ENCODE assay signal across 10 mouse cellular contexts in the genomic region with DNA sequence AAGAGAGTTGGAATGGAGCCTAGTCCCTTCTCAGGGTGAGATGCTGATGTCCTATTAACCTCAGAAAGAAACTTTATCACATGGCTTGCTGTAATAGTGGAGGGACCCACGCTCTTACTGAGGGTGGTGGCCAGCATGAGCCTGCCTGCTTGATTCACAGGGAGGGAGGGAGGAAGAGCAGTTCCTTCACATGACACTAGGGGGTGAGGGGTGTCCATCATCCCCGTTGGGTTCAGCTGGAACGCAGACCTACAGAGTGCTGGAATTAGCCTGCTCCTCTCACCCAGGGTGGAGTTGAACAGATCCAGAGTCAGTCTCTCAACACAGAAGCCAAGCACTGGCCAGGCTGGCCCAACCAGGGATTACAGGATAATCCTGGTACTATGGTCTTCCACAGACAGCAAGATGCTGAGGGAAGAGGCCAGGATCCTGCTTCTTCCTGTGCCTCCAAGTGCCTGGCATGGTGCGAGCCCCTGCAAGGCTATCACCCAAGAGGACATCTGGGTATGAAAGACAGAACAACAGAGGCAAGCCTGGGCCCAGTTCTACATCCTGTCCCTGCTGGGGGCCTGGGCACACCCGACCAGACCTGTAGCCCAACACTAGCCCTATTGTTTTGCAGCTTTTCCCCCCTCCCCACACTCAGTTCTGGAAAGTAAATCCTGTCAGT.
A peak's percentile ranks its signal among the peaks of the same experiment; 100 is the strongest.
DNase-seq lines count a peak whose midpoint lies in the region; ATAC-seq and TF ChIP-seq lines count a peak whose summit lies in the region.
"Had no signal": no experiment of that assay in that cellular context is flagged by ENCODE, and none has a peak within 500 bp of the region (broad histone marks: within the 10 kb centered on the region; RNA-seq: fewer than 3 reads in every experiment).

No protein-coding gene starts in this region.

- no peak overlapping the region for H3K27ac ChIP-seq in forebrain, postnatal 0 days (ENCODE audit: low read depth, low read length)
- H3K27ac ChIP-seq in forebrain, embryonic 15.5 days (replicated peaks): no peak overlapping the region
- no peak overlapping the region for H3K27ac ChIP-seq in limb, embryonic 11.5 days (replicated peaks; ENCODE audit: low read depth, low read length)
- no peak overlapping the region for H3K27ac ChIP-seq in limb, embryonic 10.5 days
- H3K27ac ChIP-seq in limb, embryonic 12.5 days: no peak overlapping the region
- H3K27ac ChIP-seq: kidney, embryonic 15.5 days had no signal

- no peaks in the 10 kb centered on the region for H3K4me1 ChIP-seq in forebrain, postnatal 0 days (ENCODE audit: insufficient read depth)
- peaks cover 9% of the 10 kb centered on the region for H3K4me1 ChIP-seq in forebrain, embryonic 15.5 days
- peaks cover 15% of the 10 kb centered on the region for H3K4me1 ChIP-seq in limb, embryonic 11.5 days (ENCODE audit: control insufficient read depth, insufficient read depth, low read length)
- H3K4me1 ChIP-seq in limb, embryonic 10.5 days: peaks cover 36% of the 10 kb centered on the region
- H3K4me1 ChIP-seq in E14TG2a.4 (replicated peaks; ENCODE audit: low read depth, low read length): peaks cover 38% of the 10 kb centered on the region
- peaks cover 32% of the 10 kb centered on the region for H3K4me1 ChIP-seq in limb, embryonic 12.5 days (replicated peaks)

- H3K27me3 ChIP-seq in forebrain, postnatal 0 days (ENCODE audit: insufficient read depth, low read length): peaks cover 44% of the 10 kb centered on the region
- H3K27me3 ChIP-seq in forebrain, embryonic 15.5 days: peaks cover 63% of the 10 kb centered on the region
- H3K27me3 ChIP-seq in limb, embryonic 11.5 days (ENCODE audit: control insufficient read depth, insufficient read depth, low read length): peaks cover 26% of the 10 kb centered on the region
- H3K27me3 ChIP-seq in limb, embryonic 10.5 days (ENCODE audit: low read depth, poor library complexity, severe bottlenecking): peaks cover 89% of the 10 kb centered on the region
- H3K27me3 ChIP-seq in E14TG2a.4 (ENCODE audit: insufficient read depth, low read length): peaks cover 61% of the 10 kb centered on the region
- peaks cover 82% of the 10 kb centered on the region for H3K27me3 ChIP-seq in limb, embryonic 12.5 days

- peaks cover 6% of the 10 kb centered on the region; the same call in 1 of the 2 replicates for H3K9me3 ChIP-seq in forebrain, postnatal 0 days (ENCODE audit: low read length)
- no peaks in the 10 kb centered on the region for H3K9me3 ChIP-seq in forebrain, embryonic 15.5 days
- peaks cover 5% of the 10 kb centered on the region; the same call in 1 of the 2 replicates for H3K9me3 ChIP-seq in limb, embryonic 11.5 days (ENCODE audit: control insufficient read depth, low read length)
- no peaks in the 10 kb centered on the region for H3K9me3 ChIP-seq in limb, embryonic 10.5 days (replicated peaks)
- H3K9me3 ChIP-seq in E14TG2a.4 (ENCODE audit: low read length): peaks cover 22% of the 10 kb centered on the region
- peaks cover 2% of the 10 kb centered on the region; the same call in 1 of the 2 replicates for H3K9me3 ChIP-seq in limb, embryonic 12.5 days
- H3K9me3 ChIP-seq: kidney, embryonic 15.5 days had no signal

- no peak overlapping the region for H3K9ac ChIP-seq in forebrain, postnatal 0 days
- no peak overlapping the region for H3K9ac ChIP-seq in forebrain, embryonic 15.5 days (replicated peaks)
- H3K9ac ChIP-seq in limb, embryonic 11.5 days (ENCODE audit: low read length): no peak overlapping the region
- H3K9ac ChIP-seq in limb, embryonic 12.5 days (replicated peaks): no peak overlapping the region
- H3K9ac ChIP-seq: kidney, embryonic 15.5 days had no signal

- H3K4me2 ChIP-seq in forebrain, postnatal 0 days (ENCODE audit: low read depth): no peak overlapping the region
- H3K4me2 ChIP-seq in forebrain, embryonic 15.5 days (replicated peaks): no peak overlapping the region
- no peak overlapping the region for H3K4me2 ChIP-seq in limb, embryonic 11.5 days (ENCODE audit: low read depth, severe bottlenecking)
- H3K4me2 ChIP-seq in limb, embryonic 12.5 days: no peak overlapping the region
- H3K4me2 ChIP-seq: kidney, embryonic 15.5 days had no signal

- no peak overlapping the region for H3K4me3 ChIP-seq in forebrain, postnatal 0 days (ENCODE audit: low read depth, low read length)
- H3K4me3 ChIP-seq in forebrain, embryonic 15.5 days: no peak overlapping the region
- H3K4me3 ChIP-seq in limb, embryonic 11.5 days (ENCODE audit: low read depth, low read length): no peak overlapping the region
- H3K4me3 ChIP-seq in limb, embryonic 10.5 days: no peak overlapping the region
- no peak overlapping the region for H3K4me3 ChIP-seq in E14TG2a.4 (replicated peaks; ENCODE audit: low read length)
- no peak overlapping the region for H3K4me3 ChIP-seq in limb, embryonic 12.5 days (replicated peaks)
- H3K4me3 ChIP-seq: kidney, embryonic 15.5 days had no signal

- no peak for ATAC-seq in forebrain, postnatal 0 days
- no peak for ATAC-seq in forebrain, embryonic 15.5 days (replicated peaks)
- no peak for ATAC-seq in limb, embryonic 11.5 days (ENCODE audit: insufficient number of reproducible peaks, low FRiP score, low TSS enrichment, low read depth)
- ATAC-seq in limb, embryonic 12.5 days (ENCODE audit: insufficient number of reproducible peaks, insufficient read depth, low FRiP score, low TSS enrichment, low read depth): 0 out of 2 replicates have a peak, but pooled peaks have one; percentile 46
- ATAC-seq: activated CD4-positive, CD25-positive, alpha-beta regulatory T cell, adult 4 months had no signal

- TF ChIP-seq CTCF in forebrain, postnatal 0 days (IDR thresholded peaks at IDR 0.05; ENCODE audit: low read depth): peak; percentile 57
- TF ChIP-seq CTCF in E14TG2a.4 (conservative IDR thresholded peaks at IDR 0.05; ENCODE audit: low read length): peak; percentile 56

- no peaks in the 10 kb centered on the region for H3K36me3 ChIP-seq in forebrain, postnatal 0 days (ENCODE audit: insufficient read depth)
- no peaks in the 10 kb centered on the region for H3K36me3 ChIP-seq in forebrain, embryonic 15.5 days
- H3K36me3 ChIP-seq in limb, embryonic 11.5 days (ENCODE audit: control insufficient read depth, insufficient read depth, low read length): no peaks in the 10 kb centered on the region
- H3K36me3 ChIP-seq in limb, embryonic 10.5 days: no peaks in the 10 kb centered on the region
- H3K36me3 ChIP-seq in E14TG2a.4 (ENCODE audit: insufficient read depth, low read length): no peaks in the 10 kb centered on the region
- no peaks in the 10 kb centered on the region for H3K36me3 ChIP-seq in limb, embryonic 12.5 days
- H3K36me3 ChIP-seq: kidney, embryonic 15.5 days had no signal

- WGBS in forebrain, postnatal 0 days: 44% methylated on average over 5 of the region's 5 CpGs
- 43% methylated on average over 5 of the region's 5 CpGs for WGBS in forebrain, embryonic 15.5 days
- WGBS in limb, embryonic 11.5 days: 50% methylated on average over 5 of the region's 5 CpGs
- WGBS in limb, embryonic 10.5 days: 48% methylated on average over 5 of the region's 5 CpGs
- 49% methylated on average over 5 of the region's 5 CpGs for WGBS in limb, embryonic 12.5 days

- no peak for DNase-seq in forebrain, postnatal 0 days
- peak; percentile 49 for DNase-seq in limb, embryonic 11.5 days (ENCODE audit: low spot score)
- DNase-seq in limb, embryonic 10.5 days (ENCODE audit: low spot score): no peak
- DNase-seq in spleen, adult 12 weeks (ENCODE audit: low spot score): no peak
- DNase-seq in spleen, postnatal 36 days (ENCODE audit: low spot score in 2 of 2): no peak
